ENCODE assay signal across 17 mouse cellular contexts in the genomic region with DNA sequence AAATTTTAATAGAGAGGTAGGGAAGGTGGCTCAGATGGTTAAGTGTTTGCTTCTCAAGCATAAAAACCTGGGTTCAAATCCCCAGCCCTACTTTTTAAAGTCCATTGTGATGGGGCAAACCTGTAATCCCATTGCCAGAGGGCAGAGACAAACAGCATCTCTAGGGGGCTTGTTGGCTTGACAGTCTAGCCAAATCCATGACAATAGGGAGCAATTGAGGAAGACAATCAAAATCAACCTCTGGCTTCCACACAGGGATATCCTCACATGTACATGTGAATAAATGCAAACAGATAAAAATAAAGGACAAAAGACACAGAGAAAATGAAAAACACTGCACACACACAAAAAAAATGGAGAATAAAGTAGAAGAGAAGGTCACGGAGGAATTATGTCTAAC. TPM values are rescaled to one million over a fixed set of nuclear protein-coding genes. Genes with fewer than 3 reads are reported as not detected.
"Had no signal": no experiment of that assay in that cellular context is flagged by ENCODE, and none has a peak within 500 bp of the region (broad histone marks: within the 10 kb centered on the region; RNA-seq: fewer than 3 reads in every experiment).

No protein-coding gene starts in this region.

- DNase-seq: retina, postnatal 1 day; right cerebral cortex, adult 18-20 months; right cerebral cortex, postnatal 14 days; right cerebral cortex, postnatal 25 days; right cerebral cortex, postnatal 4 days; spleen, adult 18-20 months; thymus, adult 18-20 months; thymus, adult 2 months; thymus, postnatal 14 days; thymus, postnatal 25 days; thymus, postnatal 36 days; thymus, postnatal 4 days had no signal

- H3K4me3 ChIP-seq: neural tube, embryonic 15.5 days; stomach, embryonic 15.5 days had no signal

- H3K4me1 ChIP-seq: neural tube, embryonic 15.5 days; stomach, embryonic 15.5 days had no signal

- H3K27ac ChIP-seq: neural tube, embryonic 15.5 days; stomach, embryonic 15.5 days; stomach, postnatal 0 days had no signal

- H3K9me3 ChIP-seq: neural tube, embryonic 15.5 days; stomach, embryonic 15.5 days had no signal

- H3K36me3 ChIP-seq: neural tube, embryonic 15.5 days; stomach, embryonic 15.5 days had no signal

- H3K9ac ChIP-seq: neural tube, embryonic 15.5 days; stomach, embryonic 15.5 days had no signal

- H3K27me3 ChIP-seq: neural tube, embryonic 15.5 days; stomach, embryonic 15.5 days had no signal

RNA-seq across cellular contexts. Expression of gene Rspo3, which starts 59.3 kb away (rescaled TPM):
- total RNA-seq: neutrophil, adult 5-6 weeks had no signal
- polyA plus RNA-seq: testis, adult 2 months had no signal
